Mouse (Mus musculus) neural tube, embryonic 11.5 days (tissue): ENCODE data around the gene Ephb6. TPM values are rescaled to one million over a fixed set of nuclear protein-coding genes. Genes with fewer than 3 reads are reported as not detected.

Experiments used
- ATAC-seq: fragments of 200-750 bp; cut with Nextera tagmentation; 2 replicates; pipeline ENCODE4 v1.8.0; 2017; ENCODE audit warnings: moderate number of reproducible peaks, mild to moderate bottlenecking, moderate TSS enrichment, moderate library complexity; ENCODE audit not compliant: insufficient read depth, low FRiP score, low TSS enrichment
- DNase-seq: peaks from one replicate; pipeline ENCODE4 v3.0.0-alpha.2; 2015; ENCODE audit warnings: low spot score
- H3K27ac ChIP-seq: fragments of 300-500 bp; sonication (generic); 2 replicates; pipeline ENCODE4 v1.5.1; 2014; ENCODE audit warnings: low read depth, mild to moderate bottlenecking, low read length
- H3K27me3 ChIP-seq: fragments of 300-500 bp; sonication (generic); 2 replicates; pipeline ENCODE4 v1.6.1; 2014; ENCODE audit warnings: mild to moderate bottlenecking, low read length, mixed read lengths; ENCODE audit not compliant: control insufficient read depth, insufficient read depth
- H3K36me3 ChIP-seq: fragments of 300-500 bp; sonication (generic); 2 replicates; pipeline ENCODE4 v1.6.1; 2014; ENCODE audit warnings: mild to moderate bottlenecking, low read length, moderate library complexity, mixed read lengths; ENCODE audit not compliant: control insufficient read depth, insufficient read depth
- H3K4me1 ChIP-seq: fragments of 300-500 bp; sonication (generic); 2 replicates; pipeline ENCODE4 v1.6.1; 2014; ENCODE audit warnings: low read length, mixed read lengths; ENCODE audit not compliant: control insufficient read depth, insufficient read depth
- H3K4me2 ChIP-seq: fragments of 300-500 bp; sonication (generic); 2 replicates; pipeline ENCODE4 v1.6.1; 2014; ENCODE audit warnings: low read depth, mild to moderate bottlenecking, moderate library complexity
- H3K4me3 ChIP-seq: fragments of 300-500 bp; sonication (generic); 2 replicates; pipeline ENCODE4 v1.5.1; 2014; ENCODE audit warnings: low read depth, low read length
- H3K9ac ChIP-seq: fragments of 300-500 bp; sonication (generic); 2 replicates; pipeline ENCODE4 v1.6.1; 2014; ENCODE audit warnings: mild to moderate bottlenecking, low read length
- H3K9me3 ChIP-seq: fragments of 300-500 bp; sonication (generic); 2 replicates; pipeline ENCODE4 v1.6.1; 2016; ENCODE audit warnings: low read length; ENCODE audit not compliant: control insufficient read depth
- WGBS: fragments of 180-500 bp; shearing (Covaris S2); extraction: QIAGEN DNeasy Blood & Tissue Kit; methylation state at CpG from one replicate; pipeline ENCODE4 v1.1.7; 2014; 5-methylcytosine and 5-hydroxymethylcytosine counted together
- polyA plus RNA-seq: library from polyadenylated mRNA; unstranded; fragments of >200 nt; fragmentation: Nextera tagmentation; extraction: Ambion mirVana; gene quantifications from 2 replicates; pipeline ENCODE4 v1.2.1, GENCODE M21; 2014

The Ephb6 gene
- polyA plus RNA-seq, 1 experiment from 2014 or later = 10.8 TPM

DNA sequence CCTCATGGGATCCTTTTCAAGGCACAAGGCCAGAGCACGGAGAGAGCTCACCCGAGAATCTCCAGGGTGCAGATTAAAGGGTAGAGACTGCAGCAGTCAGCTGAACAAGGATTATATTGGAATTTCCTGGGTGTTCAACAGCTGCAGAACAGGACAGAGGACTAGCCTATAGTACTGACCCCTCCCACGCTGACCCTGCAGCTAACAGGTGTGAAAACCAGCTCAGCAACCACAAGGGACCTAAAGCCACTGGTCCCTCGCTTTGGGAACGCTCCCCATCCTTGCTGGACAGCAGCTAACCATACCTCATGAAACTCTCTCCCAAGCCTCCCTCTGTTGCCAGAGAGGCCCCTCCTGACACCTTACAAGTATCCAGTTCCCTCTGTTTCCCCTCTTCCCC is 2.4 kb downstream of the Ephb6 start:
- DNase-seq (no peak), ATAC-seq (no peak)
- H3K36me3 ChIP-seq = no peaks in the 10 kb centered on the region
- H3K9me3 ChIP-seq = no peaks in the 10 kb centered on the region
- 56% methylated on average over 5 of the region's 5 CpGs for WGBS
- H3K4me3 ChIP-seq = no peak overlapping the region
- H3K9ac ChIP-seq = no peak overlapping the region
- no peak overlapping the region for H3K4me2 ChIP-seq
- 0 out of 2 replicates have a peak, but pooled peaks cover 5% of the 10 kb centered on the region for H3K4me1 ChIP-seq
- no peak overlapping the region for H3K27ac ChIP-seq
- H3K27me3 ChIP-seq = no peaks in the 10 kb centered on the region

DNA sequence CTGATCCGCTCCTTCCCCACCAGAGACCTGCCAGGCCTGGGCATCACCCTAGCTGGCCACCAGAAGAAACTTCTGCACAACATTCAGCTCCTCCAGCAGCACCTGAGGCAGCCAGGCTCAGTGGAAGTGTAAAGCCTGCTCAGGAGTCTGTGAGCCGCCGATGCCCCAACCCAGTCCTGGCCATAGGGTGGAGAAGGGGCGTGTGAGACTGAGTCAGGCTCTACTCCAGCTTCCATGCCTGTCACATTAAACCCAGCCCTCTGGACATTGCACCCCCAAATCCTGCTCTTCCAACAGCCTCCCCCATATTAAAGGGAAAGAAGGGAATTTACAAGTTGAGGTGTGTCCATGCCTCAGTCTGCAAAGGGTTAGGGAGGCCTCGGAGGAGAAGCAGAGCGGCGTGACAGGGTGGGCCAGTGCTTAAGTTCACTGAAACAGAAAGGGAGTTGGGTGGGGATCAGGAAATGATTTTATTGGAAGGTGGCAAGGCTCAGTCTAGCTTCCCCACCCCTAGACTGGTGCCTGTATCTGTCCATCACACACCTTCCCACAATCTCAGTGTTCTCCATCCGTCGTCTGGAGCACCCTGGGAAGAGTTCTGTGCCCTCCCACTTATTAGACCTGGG is 15.0 kb downstream of the Ephb6 start:
- H3K36me3 ChIP-seq = no peaks in the 10 kb centered on the region
- H3K9ac ChIP-seq = no peak overlapping the region
- DNase-seq (no peak), ATAC-seq (no peak)
- no peaks in the 10 kb centered on the region for H3K4me1 ChIP-seq
- no peaks in the 10 kb centered on the region for H3K27me3 ChIP-seq
- H3K4me3 ChIP-seq = no peak overlapping the region
- WGBS = 94% methylated on average over 9 of the region's 9 CpGs
- no peak overlapping the region for H3K27ac ChIP-seq
- H3K9me3 ChIP-seq = no peaks in the 10 kb centered on the region
- H3K4me2 ChIP-seq = no peak overlapping the region

DNA sequence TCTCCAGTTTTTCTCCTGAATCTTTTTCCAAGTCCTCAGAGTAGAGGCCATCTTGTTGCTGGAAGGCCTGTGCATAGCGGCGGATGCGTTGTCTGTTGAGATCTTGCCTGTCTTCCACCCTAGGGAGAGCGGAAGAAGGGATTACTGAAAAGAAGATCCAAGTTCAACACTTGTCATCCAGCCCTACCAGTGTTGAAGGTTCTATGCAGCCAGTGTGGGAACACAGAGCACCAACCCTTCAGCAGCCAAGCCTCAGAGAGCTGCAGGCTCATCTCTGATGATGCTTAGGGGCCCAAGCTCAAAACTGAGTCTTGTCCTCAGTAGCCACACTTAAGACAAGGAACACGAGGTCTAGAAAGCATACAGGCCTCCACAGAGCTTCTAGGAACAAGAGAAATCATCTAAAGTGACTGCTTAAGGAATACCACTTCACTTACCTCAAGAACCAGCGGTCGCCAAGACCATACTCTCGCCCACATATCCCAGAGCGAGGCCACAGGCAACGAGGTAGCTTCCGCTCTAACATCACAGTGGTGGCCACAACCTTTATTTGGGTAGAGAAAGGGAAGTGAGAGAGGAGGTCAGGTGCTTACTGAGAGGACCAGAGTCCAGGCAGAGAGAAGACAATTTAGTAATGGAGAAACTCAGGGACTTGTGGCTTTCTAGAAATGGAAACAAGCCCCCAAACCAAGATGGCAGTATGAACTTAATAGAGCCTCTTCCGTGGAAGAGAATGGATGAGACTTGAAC is 16.1 kb downstream of the Ephb6 start:
- Histone ChIP-seq H3K27ac (no peak overlapping the region), H3K27me3 (no peaks in the 10 kb centered on the region), H3K4me3 (no peak overlapping the region), H3K9me3 (no peaks in the 10 kb centered on the region), H3K36me3 (no peaks in the 10 kb centered on the region), H3K4me2 (no peak overlapping the region), H3K4me1 (no peaks in the 10 kb centered on the region), H3K9ac (no peak overlapping the region)
- 92% methylated on average over 12 of the region's 12 CpGs for WGBS
- no peak for ATAC-seq
- no peak for DNase-seq

DNA sequence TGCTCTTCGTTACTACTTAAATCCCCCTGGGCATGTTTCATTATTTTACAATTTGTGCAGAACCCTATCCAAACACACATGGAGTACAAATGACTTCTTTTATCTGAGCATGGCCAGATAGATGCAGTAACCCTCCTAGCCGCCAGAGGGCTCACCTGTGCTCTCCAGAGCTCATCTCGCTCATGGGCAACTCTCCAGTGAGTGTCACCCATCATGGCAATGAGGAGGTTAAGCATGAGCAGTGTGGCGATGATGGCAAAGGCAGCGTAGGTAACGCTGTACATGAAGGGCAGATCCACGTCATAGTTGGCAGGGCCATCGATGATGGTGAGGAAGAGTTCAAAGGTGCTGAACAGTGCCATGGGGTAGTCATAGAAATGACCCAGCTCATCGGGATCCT is 17.4 kb downstream of the Ephb6 start:
- Histone ChIP-seq H3K36me3 (no peaks in the 10 kb centered on the region), H3K9me3 (no peaks in the 10 kb centered on the region), H3K9ac (no peak overlapping the region), H3K4me2 (no peak overlapping the region), H3K4me1 (no peaks in the 10 kb centered on the region), H3K27ac (no peak overlapping the region), H3K27me3 (no peaks in the 10 kb centered on the region), H3K4me3 (no peak overlapping the region)
- ATAC-seq (no peak), DNase-seq (no peak)
- 68% methylated on average over 9 of the region's 9 CpGs for WGBS

DNA sequence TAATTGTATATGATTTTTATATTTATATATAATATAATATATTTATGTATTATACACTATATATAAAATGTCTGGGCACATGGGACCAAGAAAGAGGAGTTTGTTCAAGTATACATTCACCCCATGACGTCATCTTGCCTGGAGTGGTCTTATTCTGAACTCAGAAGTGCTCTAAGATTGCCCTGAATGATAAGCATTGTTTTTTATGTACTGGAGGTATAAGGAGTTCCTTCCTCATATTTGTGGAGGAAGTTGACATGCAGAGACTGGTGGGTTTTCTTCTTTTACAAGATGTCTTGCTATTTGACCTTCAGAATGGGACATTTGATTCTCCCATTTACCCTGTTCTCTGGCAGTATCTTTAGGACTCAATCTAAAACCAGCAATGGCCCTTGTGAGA is 22.9 kb downstream of the Ephb6 start:
- H3K27ac ChIP-seq = no peak overlapping the region
- H3K9me3 ChIP-seq = no peaks in the 10 kb centered on the region
- no peak overlapping the region for H3K4me2 ChIP-seq
- WGBS = 80% methylated on average over 1 of the region's 1 CpGs
- H3K9ac ChIP-seq = no peak overlapping the region
- ATAC-seq (no peak), DNase-seq (no peak)
- H3K27me3 ChIP-seq = no peaks in the 10 kb centered on the region
- no peak overlapping the region for H3K4me3 ChIP-seq
- H3K36me3 ChIP-seq = no peaks in the 10 kb centered on the region
- H3K4me1 ChIP-seq = no peaks in the 10 kb centered on the region

DNA sequence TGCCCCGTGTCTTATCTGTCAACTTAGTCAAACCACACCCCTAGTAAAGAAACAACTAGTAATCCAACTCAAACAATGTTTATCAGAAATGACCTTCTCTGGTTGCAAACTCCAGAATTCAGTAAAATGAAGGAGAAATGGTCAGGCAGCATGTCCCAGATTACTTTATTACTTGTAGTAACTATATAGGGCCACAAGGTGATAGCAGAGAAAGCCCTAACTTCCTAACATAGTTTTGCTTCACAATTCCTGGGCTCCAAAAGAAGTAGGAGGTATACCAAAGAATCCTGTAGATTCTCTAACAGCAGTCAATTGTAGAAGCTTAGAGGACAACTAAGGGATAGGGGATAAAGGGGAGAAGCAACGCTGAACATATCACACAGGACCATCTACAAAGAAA is 25.5 kb downstream of the Ephb6 start:
- H3K4me1 ChIP-seq = no peaks in the 10 kb centered on the region
- ATAC-seq (no peak), DNase-seq (no peak)
- H3K27ac ChIP-seq = no peak overlapping the region
- no peak overlapping the region for H3K9ac ChIP-seq
- WGBS = 77% methylated on average over 2 of the region's 2 CpGs
- no peak overlapping the region for H3K4me3 ChIP-seq
- no peaks in the 10 kb centered on the region for H3K9me3 ChIP-seq
- no peak overlapping the region for H3K4me2 ChIP-seq
- no peaks in the 10 kb centered on the region for H3K27me3 ChIP-seq
- no peaks in the 10 kb centered on the region for H3K36me3 ChIP-seq

DNA sequence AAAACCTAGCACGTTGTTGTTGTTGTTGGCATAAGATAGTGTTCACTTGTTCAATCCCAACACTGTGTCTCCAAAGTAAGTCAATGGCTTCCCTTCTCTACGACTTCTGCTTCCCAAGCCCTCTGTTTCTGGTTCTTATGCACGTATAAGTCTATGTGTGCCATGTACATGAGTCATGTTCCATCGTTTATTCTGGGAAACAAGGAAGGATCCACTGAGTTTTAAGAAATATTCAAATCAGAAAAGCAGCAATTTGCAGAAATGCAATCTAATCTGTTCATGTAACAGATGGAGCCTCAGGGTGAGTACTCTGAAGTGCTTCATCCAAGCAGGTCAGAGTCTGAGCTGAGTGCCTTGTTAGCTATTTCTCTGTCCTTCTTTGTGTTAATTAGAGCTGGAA is 26.3 kb downstream of the Ephb6 start:
- Histone ChIP-seq H3K36me3 (no peaks in the 10 kb centered on the region), H3K4me3 (no peak overlapping the region), H3K4me2 (no peak overlapping the region), H3K9ac (no peak overlapping the region), H3K27me3 (no peaks in the 10 kb centered on the region), H3K4me1 (no peaks in the 10 kb centered on the region), H3K27ac (no peak overlapping the region), H3K9me3 (no peaks in the 10 kb centered on the region)
- DNase-seq (no peak), ATAC-seq (no peak)
- 89% methylated on average over 4 of the region's 4 CpGs for WGBS

DNA sequence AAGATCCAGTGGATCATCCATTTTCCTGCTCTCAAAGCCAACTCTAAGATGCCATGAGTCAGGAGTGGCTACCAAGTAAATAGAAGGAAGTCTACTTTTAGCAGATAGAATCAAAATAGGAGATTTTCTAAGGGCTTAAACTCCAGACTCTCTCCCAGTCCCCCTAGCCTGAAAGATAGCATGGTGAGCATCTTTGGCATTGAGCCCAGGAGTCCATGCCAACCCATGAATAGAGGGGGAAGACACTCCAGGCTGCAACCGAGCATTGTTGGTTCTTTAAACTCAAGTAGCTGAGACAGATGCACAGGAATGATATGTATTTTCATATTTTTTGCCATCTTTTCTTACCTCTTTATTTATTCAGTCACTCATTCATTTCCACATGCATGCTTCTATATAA is 29.9 kb downstream of the Ephb6 start:
- Histone ChIP-seq H3K4me3 (no peak overlapping the region), H3K4me2 (no peak overlapping the region), H3K9me3 (no peaks in the 10 kb centered on the region), H3K27me3 (no peaks in the 10 kb centered on the region), H3K4me1 (no peaks in the 10 kb centered on the region), H3K9ac (no peak overlapping the region), H3K27ac (no peak overlapping the region), H3K36me3 (no peaks in the 10 kb centered on the region)
- WGBS = 76% methylated on average over 1 of the region's 1 CpGs
- DNase-seq (no peak), ATAC-seq (no peak)

DNA sequence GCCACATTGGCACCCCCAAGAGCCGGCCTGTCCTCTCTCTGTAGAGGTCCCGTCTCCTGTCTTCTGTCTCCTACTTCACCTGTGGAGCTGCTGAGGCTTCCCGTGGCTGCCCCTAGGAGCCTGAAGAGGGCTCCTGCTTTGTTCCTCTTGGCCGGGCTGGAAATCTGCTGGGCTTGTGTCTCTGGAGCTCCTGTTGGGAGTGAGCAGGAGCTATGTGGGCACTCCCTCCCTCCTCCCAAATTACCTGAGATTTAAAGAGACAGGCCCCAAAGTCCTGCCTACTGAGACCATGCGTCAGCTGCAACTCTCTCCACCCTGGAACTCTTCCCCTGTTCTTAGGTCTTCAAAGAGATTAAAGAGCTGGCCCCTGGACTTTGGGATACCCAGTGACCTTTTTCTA is 30.9 kb downstream of the Ephb6 start, which contains the start of gene Trpv6:
Gene Trpv6 (minus strand): TSS at position 228 of the 400 bp plus-strand sequence.
- no peaks in the 10 kb centered on the region for H3K4me1 ChIP-seq
- H3K9me3 ChIP-seq = no peaks in the 10 kb centered on the region
- H3K27ac ChIP-seq = no peak within 1 kb of the TSS
- WGBS = 26% methylated on average over 5 of the region's 5 CpGs
- H3K27me3 ChIP-seq = no peaks in the 10 kb centered on the region
- DNase-seq (no peak), ATAC-seq (no peak)
- H3K9ac ChIP-seq = no peak within 1 kb of the TSS
- no peak within 1 kb of the TSS for H3K4me3 ChIP-seq
- H3K36me3 ChIP-seq = no peaks in the 10 kb centered on the region
- no peak within 1 kb of the TSS for H3K4me2 ChIP-seq
